Mouse (Mus musculus) testis, adult 2 months (tissue): ENCODE data around the gene Gm49325.

ENCODE experiments used
- CTCF ChIP-seq: fragments of 200-500 bp; IDR thresholded peaks from 2 replicates; pipeline ENCODE4 v1.5.1; 2012; ENCODE audit warnings: low read depth, mild to moderate bottlenecking, inconsistent platforms, low read length, moderate library complexity; ENCODE audit not compliant: control insufficient read depth, insufficient read depth, insufficient replicate concordance
- POLR2A ChIP-seq: fragments of 200-500 bp; IDR thresholded peaks from 2 replicates; pipeline ENCODE4 v1.6.1; 2012; ENCODE audit warnings: low read depth, mild to moderate bottlenecking, inconsistent platforms, low read length, moderate library complexity; ENCODE audit not compliant: control insufficient read depth

GRCm38 (mm10) chr10:77682994-77683393, 77.0 kb downstream of the Gm49325 start:
- TF ChIP-seq POLR2A (no peak), CTCF (no peak)
